Mouse (Mus musculus): ENCODE measurements around the gene Stox2.

The Stox2 gene

GRCm38 (mm10) chr8:47409061-47409460 lies 37.1 kb downstream of the Stox2 start:
- no peak for DNase-seq (ENCODE audit: low spot score in 2 of 2)

- DNase-seq (ENCODE audit: low spot score in 2 of 2): no peak
Measured at GRCm38 (mm10) chr8:47404852-47405251, 41.3 kb downstream of the Stox2 start.

GRCm38 (mm10) chr8:47392927-47393326 lies 53.2 kb downstream of the Stox2 start:
- DNase-seq (ENCODE audit: low spot score in 2 of 2): no peak

- DNase-seq (ENCODE audit: low spot score in 2 of 2): no peak
Measured at GRCm38 (mm10) chr8:47392290-47392689, 53.9 kb downstream of the Stox2 start.

GRCm38 (mm10) chr8:47391844-47392243 lies 54.3 kb downstream of the Stox2 start:
- no peak for DNase-seq (ENCODE audit: low spot score in 2 of 2)

GRCm38 (mm10) chr8:47389430-47389829 lies 56.7 kb downstream of the Stox2 start:
- no peak for DNase-seq (ENCODE audit: low spot score in 2 of 2)

GRCm38 (mm10) chr8:47388171-47388570 lies 58.0 kb downstream of the Stox2 start:
- DNase-seq (ENCODE audit: low spot score in 2 of 2): no peak

- no peak for DNase-seq (ENCODE audit: low spot score in 2 of 2)
Measured at GRCm38 (mm10) chr8:47385810-47386209, 60.4 kb downstream of the Stox2 start.

- DNase-seq (ENCODE audit: low spot score in 2 of 2): no peak
Measured at GRCm38 (mm10) chr8:47384151-47384550, 62.0 kb downstream of the Stox2 start.

GRCm38 (mm10) chr8:47383632-47384031 lies 62.5 kb downstream of the Stox2 start:
- no peak for DNase-seq (ENCODE audit: low spot score in 2 of 2)

GRCm38 (mm10) chr8:47381216-47381615 lies 64.9 kb downstream of the Stox2 start:
- DNase-seq (ENCODE audit: low spot score in 2 of 2): no peak

- no peak for DNase-seq (ENCODE audit: low spot score in 2 of 2)
Measured at GRCm38 (mm10) chr8:47380725-47381124, 65.4 kb downstream of the Stox2 start.

- no peak for DNase-seq (ENCODE audit: low spot score in 2 of 2)
Measured at GRCm38 (mm10) chr8:47380075-47380474, 66.1 kb downstream of the Stox2 start.

- no peak for DNase-seq (ENCODE audit: low spot score in 2 of 2)
Measured at GRCm38 (mm10) chr8:47376651-47377050, 69.5 kb downstream of the Stox2 start.

GRCm38 (mm10) chr8:47373757-47374156 lies 72.4 kb downstream of the Stox2 start:
- no peak for DNase-seq (ENCODE audit: low spot score in 2 of 2)

- no peak for DNase-seq (ENCODE audit: low spot score in 2 of 2)
Measured at GRCm38 (mm10) chr8:47371539-47371938, 74.6 kb downstream of the Stox2 start.

GRCm38 (mm10) chr8:47371081-47371480 lies 75.1 kb downstream of the Stox2 start:
- DNase-seq (ENCODE audit: low spot score in 2 of 2): no peak

GRCm38 (mm10) chr8:47370421-47371080 lies 75.6 kb downstream of the Stox2 start:
- peak; percentile 32 to 64 for DNase-seq (ENCODE audit: low spot score in 2 of 2)

GRCm38 (mm10) chr8:47369949-47370348 lies 76.2 kb downstream of the Stox2 start:
- no peak for DNase-seq (ENCODE audit: low spot score in 2 of 2)

GRCm38 (mm10) chr8:47369044-47369769 lies 77.0 kb downstream of the Stox2 start:
- DNase-seq (ENCODE audit: low spot score in 2 of 2): no peak

- no peak for DNase-seq (ENCODE audit: low spot score in 2 of 2)
Measured at GRCm38 (mm10) chr8:47367029-47367428, 79.1 kb downstream of the Stox2 start.

GRCm38 (mm10) chr8:47363271-47363670 lies 82.9 kb downstream of the Stox2 start:
- no peak for DNase-seq (ENCODE audit: low spot score in 2 of 2)

GRCm38 (mm10) chr8:47355340-47355906 lies 90.7 kb downstream of the Stox2 start:
- no peak for DNase-seq (ENCODE audit: low spot score in 2 of 2)
